Mouse (Mus musculus) spleen, postnatal 4 days (tissue): ENCODE data around the gene Timeless.
A peak's percentile ranks its signal among the peaks of the same experiment; 100 is the strongest.
"Not testable (repeated sequence)": the region's sequence is repeated elsewhere in the genome, so short reads cannot be mapped to it uniquely, and the experiment has no call there.

Experiments used
- DNase-seq, 2 experiments: peaks; one replicate each; pipeline ENCODE4 v3.0.0; 2022; ENCODE audit warnings: low spot score in 2 of 2

Timeless gene

DNA sequence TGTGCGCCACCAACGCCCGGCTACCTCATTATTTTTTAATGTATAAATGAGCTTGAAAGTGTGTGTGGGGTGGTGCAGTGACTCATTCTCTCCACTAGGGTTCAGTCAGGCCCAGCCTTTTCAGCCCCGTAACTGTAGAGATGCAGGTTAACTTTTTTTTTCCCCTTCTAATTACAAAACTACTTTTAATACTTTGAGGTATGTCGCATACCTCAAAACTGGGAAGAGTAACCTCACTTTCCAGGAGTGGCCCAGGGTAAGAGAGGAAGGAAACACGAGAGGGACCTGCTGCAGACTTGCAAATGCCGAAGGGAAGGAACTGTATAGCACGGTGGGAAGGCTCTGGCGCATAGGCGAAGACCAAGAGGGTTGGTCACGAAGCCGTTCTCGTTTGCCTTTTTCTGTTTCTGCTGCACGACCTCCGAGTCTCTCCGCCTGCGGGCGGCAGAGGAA, 19.0 kb upstream of the Timeless start:
- peak; percentile 75 to 84 for DNase-seq

DNA sequence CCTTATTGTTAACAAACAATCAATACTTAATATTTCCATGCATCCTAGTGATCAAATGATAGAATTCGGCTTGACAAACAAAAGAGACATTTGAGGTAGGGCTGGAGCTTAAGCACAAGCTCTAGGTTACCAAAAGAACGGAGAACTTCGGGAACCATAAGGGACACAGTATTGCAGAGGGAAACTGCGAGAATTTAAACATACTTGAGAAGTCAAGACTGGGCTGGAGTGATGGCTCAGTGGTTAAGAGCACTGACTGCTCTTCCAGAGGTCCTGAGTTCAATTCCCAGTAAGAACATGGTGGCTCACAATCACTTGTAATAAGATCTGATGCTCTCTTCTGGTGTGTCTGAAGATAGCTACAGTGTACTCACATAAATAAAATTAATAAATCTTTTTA, 17.8 kb upstream of the Timeless start:
- not testable (repeated sequence) for DNase-seq

DNA sequence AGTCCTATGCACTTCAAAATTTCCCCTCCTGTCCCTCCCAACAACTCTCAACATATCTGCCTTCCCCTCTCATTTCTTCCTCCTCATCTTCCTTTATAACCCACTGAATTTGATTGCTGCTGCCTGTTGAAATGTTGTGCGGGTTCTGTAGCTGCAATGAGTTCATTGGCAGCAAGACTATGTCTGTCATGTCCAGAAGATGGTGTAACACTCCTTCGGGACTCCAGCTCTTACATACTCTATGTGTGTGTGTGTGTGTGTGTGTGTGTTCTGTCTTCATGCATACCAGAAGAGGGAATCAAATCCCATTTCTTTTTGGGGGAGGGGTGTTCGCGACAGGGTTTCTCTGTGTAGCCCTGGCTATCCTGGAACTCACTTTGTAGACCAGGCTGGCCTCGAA, 16.9 kb upstream of the Timeless start:
- no peak for DNase-seq

DNA sequence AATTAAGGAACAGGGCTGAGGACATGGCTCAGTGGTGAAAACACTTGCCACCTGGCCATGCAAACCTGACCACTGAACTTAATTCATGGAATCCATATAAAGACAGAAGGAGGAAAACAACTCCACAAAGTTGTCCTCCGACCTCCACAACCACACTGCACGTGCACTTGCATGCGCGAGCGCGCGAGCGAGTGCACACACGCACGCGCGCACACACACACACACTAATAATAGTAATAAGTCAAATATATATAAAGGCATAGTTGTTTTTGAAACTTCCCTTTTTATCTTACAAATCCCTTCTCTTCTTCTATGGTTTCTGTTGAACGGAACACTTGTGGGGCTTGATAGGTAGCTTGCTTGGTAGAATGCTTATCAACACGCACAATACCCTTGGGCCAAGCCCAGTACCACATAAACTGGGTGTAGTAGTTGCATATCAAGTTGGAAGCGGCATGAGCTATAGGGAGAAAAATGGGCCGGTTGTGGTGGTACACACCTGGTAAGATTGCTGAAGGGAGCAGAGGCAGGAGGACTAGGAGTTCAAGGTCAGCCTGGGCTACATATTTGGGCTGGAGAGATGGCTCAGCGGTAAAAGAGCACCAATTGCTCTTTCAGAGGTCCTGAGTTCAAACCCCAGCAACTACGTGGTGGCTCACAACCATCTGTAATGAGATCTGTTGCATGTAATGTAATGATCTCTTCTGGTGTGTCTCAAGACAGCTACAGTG, 13.3 kb upstream of the Timeless start:
- DNase-seq, result no peak

DNA sequence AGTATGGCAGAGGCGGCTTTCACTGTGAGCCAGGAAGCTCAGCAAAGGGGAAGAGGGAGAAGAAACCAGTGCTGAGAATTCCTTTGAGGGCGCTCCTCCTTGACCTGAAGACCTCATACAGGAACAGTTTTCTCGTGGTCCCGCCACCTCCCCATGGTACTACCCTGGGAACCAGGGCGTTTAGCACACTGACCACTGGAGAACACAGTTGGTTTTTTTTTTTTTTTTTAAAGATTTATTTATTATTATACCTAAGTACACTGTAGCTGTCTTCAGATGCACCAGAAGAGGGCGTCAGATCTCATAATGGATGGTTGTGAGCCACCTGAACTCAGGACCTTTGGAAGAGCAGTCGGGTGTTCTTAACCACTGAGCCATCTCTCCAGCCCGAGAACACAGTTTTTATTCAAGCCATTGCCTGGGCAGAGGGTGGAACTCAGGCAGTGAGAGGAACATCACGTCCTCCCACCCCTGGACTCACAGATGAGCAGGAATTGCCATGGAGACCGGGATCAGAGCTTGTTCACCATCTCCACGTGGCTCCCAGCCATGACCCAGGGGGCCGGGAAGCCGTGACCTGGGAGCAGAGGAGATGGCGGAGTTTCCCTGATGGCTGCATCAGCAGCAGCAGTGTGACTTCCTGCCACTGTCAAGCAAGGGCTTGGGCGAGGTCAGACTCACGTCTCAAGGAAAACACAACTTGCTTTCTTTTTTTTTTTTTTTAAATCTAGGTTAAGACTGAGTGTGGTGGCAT, 10.2 kb upstream of the Timeless start:
- DNase-seq, result no peak

DNA sequence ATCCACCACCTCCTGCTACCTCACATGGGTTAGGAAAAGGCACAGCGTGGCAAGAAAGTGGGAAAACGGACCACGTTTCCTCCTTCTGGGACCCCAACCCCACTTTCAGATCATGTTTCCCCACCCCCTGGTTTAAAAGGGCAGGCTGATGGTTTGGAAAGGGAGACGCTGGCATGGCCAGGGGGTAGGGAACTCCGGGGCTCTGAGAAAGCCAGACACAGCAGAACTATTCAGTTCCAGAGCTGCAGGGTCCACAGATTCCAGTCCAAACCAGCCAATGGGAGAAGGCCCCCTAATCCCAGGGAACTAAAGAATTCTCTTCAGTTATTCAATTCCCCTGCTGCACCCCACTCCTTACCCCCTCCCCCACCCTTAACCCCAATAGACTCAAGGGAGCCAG, 6.8 kb upstream of the Timeless start:
- DNase-seq, result no peak

DNA sequence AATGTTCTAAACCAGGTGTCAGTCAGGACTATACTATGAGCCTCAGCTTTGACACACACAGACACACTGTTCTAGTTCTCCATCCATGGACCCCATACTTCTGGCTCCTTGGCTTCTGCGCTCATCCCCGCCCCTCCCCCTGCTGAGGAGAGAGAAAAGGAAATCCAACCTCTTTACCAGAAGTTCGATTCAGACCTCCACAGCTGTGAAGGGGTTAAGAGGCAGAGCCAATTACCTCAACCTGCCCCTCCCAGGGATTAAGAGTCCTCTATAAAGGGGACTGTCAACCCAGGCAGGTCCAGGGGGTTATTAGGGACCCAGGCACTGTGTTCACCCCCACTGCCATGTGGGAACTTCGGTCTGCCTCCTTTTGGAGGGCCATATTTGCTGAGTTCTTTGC, 6.3 kb upstream of the Timeless start, which contains the start of gene Mip:
Mip (plus strand) TSS at position 301 of the 400 bp plus-strand sequence.
- no peak for DNase-seq

DNA sequence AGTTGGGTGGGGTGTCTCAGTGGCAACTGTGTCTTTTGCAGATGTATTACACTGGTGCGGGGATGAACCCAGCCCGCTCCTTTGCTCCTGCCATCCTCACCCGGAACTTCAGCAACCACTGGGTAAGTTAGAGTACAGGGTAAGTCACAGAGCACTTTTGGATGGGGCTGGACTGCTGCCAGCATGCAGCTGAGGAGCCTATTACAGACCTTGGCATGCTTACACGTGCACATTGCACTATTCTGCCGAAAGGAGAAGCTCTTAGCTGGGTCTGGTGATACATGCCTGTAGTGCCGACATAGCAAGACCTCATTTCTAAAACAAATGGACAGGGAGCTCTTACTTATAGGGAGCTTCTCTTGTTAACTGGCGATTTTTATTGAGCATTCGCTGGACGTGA, 4.3 kb upstream of the Timeless start:
- DNase-seq, result no peak

DNA sequence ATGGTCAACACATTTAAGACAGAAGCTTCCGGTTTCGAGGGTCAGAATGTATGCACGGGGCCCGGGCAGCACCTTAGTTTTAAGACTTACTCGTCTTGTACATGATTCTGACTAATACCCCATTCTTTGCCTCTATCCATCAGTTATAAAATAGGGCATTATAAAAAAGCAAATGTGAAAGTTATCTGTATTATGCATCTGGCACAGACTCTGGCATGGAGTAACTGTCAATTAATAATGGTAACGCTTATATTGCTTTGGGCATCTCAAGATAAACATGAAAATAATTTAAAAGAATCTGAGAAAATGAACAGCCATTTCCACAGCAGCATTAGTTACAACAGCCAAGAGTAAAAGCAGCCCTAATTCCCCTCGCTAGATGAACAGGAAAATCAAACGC, 3.9 kb upstream of the Timeless start:
- DNase-seq, result no peak

DNA sequence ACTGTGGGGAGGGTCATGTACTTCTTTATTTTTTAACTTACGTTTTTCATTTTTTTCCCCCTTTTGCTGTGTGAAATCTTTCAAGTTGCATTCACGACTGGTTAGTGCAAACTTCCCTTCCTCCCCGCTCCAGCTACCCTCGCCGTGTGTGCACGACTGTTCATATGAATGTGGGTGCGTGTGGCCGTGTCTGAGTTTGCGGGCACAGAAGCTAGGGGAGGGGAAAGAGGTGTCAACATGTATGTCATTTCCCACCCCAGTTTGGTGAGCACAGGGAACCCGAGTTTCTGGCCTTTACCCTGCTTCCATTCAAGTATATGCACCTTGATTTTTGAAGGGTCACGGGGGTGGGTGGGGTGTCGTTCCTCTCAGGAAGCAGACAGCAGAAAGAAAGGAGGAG, 1.3 kb upstream of the Timeless start:
- no peak for DNase-seq

DNA sequence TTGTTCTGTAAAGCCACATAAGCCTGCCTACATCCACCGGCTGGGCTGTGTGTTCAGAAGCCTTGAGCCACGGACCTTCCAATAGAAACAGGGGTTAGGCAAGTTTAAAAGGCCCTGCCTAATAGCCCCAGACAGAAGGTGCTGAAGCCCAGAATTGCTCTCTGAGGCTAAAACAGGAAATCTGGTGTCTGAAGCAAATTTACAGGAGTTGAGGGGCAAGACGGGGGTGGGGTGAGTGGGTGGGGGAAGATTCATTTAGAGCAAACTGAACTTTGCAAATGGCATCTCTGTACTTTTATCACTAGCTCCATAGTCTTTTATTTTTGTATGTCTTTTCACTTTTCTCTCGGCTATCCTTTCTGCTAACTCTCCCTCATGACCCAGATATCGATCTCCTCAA, 719 bp upstream of the Timeless start:
- DNase-seq, result no peak

DNA sequence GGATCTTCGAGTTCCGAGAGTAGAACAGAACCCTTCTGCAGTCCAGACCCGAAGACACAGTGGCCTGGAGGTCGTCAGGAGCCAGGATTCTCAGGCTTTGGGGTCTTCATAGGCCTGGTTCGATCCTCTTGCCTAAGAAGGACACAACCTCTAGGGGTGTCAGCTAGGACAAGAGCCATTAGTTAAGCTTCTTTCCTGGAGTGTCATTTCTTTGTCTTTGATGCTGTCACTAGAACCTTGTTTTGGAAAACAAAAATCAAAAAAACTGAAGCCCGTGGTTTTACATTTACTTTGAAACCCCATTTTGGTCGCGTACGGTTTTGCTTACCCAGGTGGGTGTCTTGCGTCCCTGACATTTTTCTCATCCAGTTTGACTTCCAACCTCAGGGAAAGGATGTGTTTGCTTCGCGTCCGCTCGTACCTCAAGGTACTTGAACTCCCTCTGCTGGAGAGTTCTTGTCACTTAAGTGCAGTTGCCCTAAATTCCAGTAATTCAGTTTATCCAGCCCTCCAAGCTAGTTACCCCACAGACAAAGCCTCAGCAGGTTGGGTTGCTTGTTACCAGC, 638 bp downstream of the Timeless start:
- peak; percentile 66 to 77 for DNase-seq

DNA sequence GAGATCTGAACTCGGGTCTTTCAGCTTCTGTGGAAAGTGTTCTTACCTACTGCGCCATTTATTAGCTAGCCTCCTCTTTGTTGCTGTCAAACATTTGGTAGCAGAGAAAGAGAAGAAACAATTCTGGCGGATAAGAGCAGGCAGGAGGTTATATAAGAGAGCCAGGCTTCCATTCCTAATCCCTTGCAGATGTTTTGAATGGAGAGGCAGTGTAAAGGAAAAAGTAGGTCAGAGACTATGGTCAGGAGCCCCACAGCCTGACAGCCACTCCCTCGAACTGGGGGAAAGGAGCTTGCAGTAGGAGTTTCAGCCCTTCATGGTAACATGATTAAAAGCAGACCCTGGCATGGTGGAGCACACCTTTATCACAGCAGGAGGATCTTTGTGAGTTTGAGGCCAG, 4.5 kb downstream of the Timeless start:
- no peak for DNase-seq

DNA sequence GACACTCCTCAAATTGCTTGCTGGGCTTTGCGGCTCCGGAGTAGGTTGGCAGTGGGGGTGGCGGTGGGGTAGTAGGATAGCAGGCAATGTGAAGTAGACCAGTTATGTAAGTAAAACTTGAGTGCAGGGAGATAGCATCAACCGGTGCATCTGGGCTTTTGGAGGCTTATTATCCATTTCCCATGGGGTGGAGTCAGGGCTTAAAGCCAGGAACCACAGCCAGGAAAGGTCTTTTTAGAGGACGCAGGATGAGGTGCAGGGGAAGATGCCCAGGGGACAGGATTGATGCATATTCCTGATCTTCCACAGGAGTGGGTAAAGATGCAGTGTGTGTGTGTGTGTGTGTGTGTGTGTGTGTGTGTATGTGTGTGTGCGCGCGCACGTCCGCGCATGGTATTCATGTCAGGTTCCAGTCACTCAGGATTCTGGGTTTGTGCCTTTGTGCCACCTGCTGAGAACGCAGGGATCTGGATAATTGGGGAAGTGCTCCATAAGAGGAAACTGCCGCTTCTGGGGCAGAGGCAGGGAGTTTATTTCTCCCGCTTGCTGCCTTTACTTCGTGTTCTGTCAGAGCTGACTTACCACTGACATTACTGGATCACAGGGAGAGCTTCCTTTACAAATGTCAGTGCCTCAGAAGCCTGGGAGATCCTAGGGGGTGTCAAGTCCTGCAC, 6.1 kb downstream of the Timeless start:
- no peak for DNase-seq

DNA sequence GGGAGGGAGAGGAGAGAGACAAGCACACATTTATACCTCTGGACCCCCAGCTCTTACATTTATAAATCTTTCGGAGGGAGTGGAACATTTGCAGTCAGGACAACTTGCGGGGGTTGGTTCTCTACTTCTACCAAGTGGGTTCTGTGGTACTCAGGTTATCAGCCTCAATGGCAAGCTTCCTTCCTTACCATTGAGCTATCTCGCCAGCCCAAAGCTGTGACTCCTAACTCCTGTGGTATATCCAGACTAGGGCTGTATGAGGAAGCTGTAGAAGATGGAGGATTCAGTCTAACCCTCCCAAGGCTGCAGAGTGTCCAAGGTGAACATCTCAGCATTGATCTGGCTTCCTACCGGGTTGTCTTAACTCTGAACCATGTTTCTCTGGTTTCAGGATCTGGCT, 7.3 kb downstream of the Timeless start:
- no peak for DNase-seq

DNA sequence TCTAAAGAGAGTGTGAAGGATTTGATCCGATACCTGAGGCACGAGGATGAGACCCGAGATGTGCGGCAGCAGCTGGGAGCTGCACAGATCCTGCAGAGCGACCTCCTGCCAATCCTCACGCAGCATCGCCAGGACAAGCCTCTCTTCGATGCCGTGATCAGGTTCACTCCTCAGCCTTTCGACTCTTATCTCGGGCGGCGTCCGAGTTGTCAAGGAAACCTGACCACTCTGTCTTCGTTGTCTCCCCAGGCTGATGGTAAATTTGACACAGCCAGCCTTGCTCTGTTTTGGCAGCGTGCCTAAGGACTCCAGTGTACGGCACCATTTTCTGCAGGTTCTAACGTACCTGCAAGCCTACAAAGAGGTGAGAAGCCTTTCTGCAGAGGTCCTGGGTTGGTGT, 8.3 kb downstream of the Timeless start:
- no peak for DNase-seq

DNA sequence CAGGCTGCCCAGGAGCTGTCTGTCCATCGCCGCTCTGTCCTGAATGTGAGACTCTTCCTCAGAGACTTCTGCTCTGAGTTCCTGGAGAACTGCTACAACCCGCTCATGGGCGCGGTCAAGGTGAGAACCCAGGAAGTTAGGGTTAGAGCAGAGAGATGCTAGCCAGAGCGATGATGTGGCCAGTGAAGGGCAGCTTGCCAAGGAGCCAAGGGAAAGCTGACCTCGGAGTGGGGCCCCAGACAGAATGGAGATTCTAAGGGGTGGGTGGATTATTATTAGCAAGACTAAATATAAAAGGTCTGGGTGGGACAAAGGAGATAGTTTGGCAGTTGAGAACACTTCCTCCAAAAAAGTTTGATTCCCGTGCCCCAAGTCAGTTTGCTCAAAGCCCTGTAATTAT, 11.4 kb downstream of the Timeless start:
- DNase-seq, result no peak

DNA sequence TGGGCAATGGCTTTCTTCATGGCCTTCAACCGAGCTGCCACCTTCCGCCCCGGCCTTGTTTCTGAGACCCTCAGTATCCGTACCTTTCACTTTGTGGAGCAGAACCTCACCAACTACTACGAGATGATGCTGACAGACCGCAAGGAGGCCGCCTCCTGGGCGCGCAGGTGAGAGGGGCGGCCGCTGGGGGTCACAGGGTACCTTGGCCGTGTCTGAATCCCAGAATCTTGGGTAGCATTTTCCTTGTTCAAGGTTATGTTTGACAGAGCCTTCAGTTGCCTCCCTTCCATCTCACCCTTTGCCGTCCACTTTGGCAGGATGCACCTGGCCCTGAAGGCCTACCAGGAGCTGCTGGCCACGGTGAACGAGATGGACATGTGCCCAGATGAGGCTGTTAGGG, 12.3 kb downstream of the Timeless start:
- no peak for DNase-seq

DNA sequence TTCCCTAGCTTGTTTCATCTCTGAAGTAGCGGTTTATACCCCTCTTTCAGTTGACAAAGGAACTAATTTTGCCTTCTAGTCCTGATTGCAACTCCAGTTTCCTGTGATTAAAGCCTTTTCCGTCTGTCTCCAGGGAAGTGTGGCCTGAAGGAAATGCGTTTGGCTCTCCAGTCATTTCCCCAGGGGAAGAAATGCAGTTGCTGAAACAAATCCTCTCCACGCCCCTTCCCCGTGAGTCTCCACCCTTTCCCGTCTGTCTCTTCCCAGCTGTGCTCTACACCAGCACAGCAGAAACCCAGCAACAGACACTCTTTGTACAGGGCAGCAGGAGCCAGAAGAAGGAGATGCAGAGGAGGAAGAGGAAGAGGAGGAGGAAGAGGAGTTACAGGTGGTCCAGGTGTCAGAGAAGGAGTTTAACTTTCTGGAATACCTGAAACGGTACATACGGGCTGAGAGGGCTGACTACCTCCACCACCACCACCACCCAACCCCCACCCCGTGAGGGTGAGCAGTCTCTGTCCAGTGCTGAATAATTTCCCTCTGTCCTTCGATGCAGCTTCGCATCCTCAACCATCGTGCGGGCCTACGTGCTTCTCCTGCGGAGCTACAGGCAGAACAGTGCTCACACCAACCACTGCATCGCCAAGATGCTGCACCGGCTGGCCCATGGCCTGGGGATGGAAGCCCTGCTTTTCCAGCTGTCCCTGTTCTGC, 15.3 kb downstream of the Timeless start:
- no peak for DNase-seq

DNA sequence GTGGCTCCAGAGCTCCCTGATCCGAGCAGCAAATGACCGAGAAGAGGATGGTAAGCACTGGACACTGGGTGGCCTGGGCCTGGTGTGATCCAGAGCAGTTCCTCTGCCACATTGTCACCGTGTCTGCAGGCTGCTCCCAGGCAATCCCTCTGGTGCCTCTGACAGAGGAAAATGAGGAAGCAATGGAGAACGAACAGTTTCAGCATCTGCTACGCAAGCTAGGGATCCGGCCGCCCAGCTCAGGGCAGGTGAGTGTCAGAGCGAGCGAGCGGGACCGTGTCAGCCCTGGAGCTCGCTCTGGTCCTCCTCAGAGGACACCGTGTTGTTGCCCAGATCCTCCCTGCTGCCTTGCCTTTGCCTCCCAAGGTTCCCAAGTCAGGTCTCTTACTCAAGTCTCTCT, 18.7 kb downstream of the Timeless start:
- no peak for DNase-seq

DNA sequence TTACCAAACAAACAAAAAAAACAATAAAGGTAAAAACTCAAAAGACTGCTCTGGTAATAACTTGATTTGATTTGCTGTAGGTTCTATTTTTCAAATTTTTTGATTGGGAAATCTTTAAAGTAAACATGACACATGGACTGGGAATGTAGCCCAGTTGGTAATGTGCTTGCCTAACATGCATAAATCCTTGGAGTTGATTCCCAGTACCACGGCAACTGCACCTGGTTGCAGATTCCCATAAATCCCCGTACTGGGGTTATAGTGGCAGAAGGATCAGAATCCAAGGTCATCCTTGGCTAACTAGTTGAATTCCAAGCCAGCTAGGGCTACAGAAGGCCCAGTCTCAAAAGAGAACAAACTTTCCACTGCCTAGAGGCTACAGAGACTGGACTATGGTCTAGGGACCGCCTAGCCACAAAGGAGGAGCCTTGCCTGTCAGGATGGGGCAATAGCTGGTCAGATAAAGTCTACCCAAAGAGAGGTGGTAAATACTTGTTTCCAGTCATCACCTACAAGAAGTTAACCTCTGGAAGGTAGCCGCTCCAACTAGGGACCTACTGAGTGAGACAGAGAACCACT, 21.9 kb downstream of the Timeless start, which contains the start of gene Apon:
Apon (plus strand) TSS at position 420 of the 579 bp plus-strand sequence.
- DNase-seq, result no peak
